Mouse (Mus musculus) hindbrain, embryonic 15.5 days (tissue): ENCODE results near the gene Kcnq2. TPM values are rescaled to one million over a fixed set of nuclear protein-coding genes. Genes with fewer than 3 reads are reported as not detected.

ENCODE experiments used
- ATAC-seq: fragments of 200-750 bp; cut with Nextera tagmentation; 2 replicates; pipeline ENCODE4 v1.8.0; 2017; ENCODE audit warnings: low read depth, moderate number of reproducible peaks, moderate TSS enrichment; ENCODE audit not compliant: low FRiP score
- H3K27ac ChIP-seq: fragments of 300-500 bp; sonication (generic); replicated peaks from 2 replicates; pipeline ENCODE4 v1.5.1; 2015; ENCODE audit warnings: mild to moderate bottlenecking, inconsistent platforms
- H3K27me3 ChIP-seq: fragments of 300-500 bp; sonication (generic); 2 replicates; pipeline ENCODE4 v1.6.1; 2015; ENCODE audit warnings: control low read depth, inconsistent platforms
- H3K36me3 ChIP-seq: fragments of 300-500 bp; sonication (generic); 2 replicates; pipeline ENCODE4 v1.6.1; 2015; ENCODE audit warnings: control low read depth, inconsistent platforms
- H3K4me1 ChIP-seq: fragments of 300-500 bp; sonication (generic); replicated peaks from 2 replicates; pipeline ENCODE4 v1.6.1; 2015; ENCODE audit warnings: control low read depth, inconsistent platforms
- H3K4me2 ChIP-seq: fragments of 300-500 bp; sonication (generic); 2 replicates; pipeline ENCODE4 v1.6.1; 2015; ENCODE audit warnings: moderate library complexity, mild to moderate bottlenecking, inconsistent platforms
- H3K4me3 ChIP-seq: fragments of 300-500 bp; sonication (generic); 2 replicates; pipeline ENCODE4 v1.5.1; 2015; ENCODE audit warnings: mild to moderate bottlenecking, inconsistent platforms
- H3K9ac ChIP-seq: fragments of 300-500 bp; sonication (generic); 2 replicates; pipeline ENCODE4 v1.6.1; 2015; ENCODE audit warnings: inconsistent platforms
- H3K9me3 ChIP-seq: fragments of 300-500 bp; sonication (generic); 2 replicates; pipeline ENCODE4 v1.6.1; 2016; ENCODE audit warnings: control low read depth, inconsistent platforms
- whole genome bisulfite sequencing: fragments of 180-500 bp; shearing (Covaris S2); methylation state at CpG from one replicate; pipeline ENCODE4 v1.1.7; 2015; 5-methylcytosine and 5-hydroxymethylcytosine counted together
- polyA plus RNA-seq: library from polyadenylated mRNA; unstranded; fragments of >200 nt; fragmentation: Nextera tagmentation; extraction: Ambion mirVana; gene quantifications from 2 replicates; pipeline ENCODE4 v1.2.1, GENCODE M21; 2015

The Kcnq2 gene
- polyA plus RNA-seq, 1 experiment from 2014 or later: 50.4 TPM

DNA sequence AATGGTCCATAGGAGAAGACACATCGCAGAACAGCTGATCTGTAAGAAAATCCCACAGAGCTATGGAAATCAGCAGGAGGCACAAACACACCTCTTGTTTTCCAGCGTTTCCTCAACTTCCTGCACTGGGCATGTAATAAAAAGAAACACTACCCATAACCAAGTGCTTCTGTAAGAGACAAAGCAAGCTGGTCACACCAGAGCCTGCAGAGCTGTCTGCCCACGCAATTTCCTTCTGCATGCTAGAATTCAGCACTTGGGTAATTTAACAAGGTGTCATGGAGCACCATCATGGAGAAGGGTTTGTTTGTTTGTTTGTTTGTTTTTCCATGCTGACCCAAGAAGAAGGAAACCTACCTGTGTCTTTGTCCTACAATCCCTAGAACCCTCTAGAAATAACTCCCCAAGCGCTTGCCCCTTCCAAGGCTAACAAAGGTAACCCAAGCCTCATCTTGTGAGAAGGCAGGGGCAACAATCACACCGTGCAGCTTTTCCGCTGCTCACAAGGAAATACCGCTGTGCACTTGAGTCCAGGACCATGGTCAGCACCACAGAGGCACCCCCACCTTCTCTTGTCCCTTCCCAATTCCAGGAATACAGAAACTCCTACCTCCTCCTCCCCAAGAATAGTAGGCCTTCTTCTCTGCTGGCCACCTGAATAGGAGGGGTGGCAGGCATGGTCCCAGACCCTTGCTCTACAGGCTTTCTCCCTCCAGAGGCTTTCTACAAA, 9.2 kb downstream of the Kcnq2 start:
- peaks cover 76% of the 10 kb centered on the region for H3K4me1 ChIP-seq
- H3K9me3 ChIP-seq: no peaks in the 10 kb centered on the region
- no peak for ATAC-seq
- H3K4me3 ChIP-seq: no peak overlapping the region
- 54% methylated on average over 7 of the region's 7 CpGs for WGBS
- no peaks in the 10 kb centered on the region for H3K27me3 ChIP-seq
- H3K9ac ChIP-seq: no peak overlapping the region
- H3K36me3 ChIP-seq: no peaks in the 10 kb centered on the region
- no peak overlapping the region for H3K4me2 ChIP-seq
- H3K27ac ChIP-seq: no peak overlapping the region

DNA sequence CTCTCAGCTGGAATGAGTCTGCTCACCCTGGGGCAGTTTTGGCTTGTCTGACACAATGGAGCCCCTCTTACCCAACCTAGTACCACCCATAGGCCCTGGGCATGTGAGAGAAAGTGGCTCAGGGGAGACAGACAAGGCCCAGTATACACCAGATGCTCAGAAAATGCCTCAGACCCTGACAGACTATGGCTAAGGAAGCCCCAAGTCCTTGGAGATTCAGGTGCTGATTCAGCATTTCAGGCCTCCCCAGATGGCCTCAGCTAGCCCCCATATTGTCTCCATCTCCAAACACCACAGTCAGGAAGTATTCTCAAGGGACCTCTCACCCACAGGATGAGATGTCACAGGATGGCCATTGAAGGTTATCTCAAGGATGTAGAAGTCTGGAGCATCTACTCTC, 12.5 kb downstream of the Kcnq2 start:
- H3K4me2 ChIP-seq: no peak overlapping the region
- no peak overlapping the region for H3K9ac ChIP-seq
- no peaks in the 10 kb centered on the region for H3K9me3 ChIP-seq
- H3K4me3 ChIP-seq: no peak overlapping the region
- peak; percentile 31; the same call in 1 of the 2 replicates for ATAC-seq
- no peaks in the 10 kb centered on the region for H3K36me3 ChIP-seq
- H3K4me1 ChIP-seq: peaks cover 80% of the 10 kb centered on the region
- no peaks in the 10 kb centered on the region for H3K27me3 ChIP-seq
- H3K27ac ChIP-seq: peak overlapping the region; percentile 4; the same call in 1 of the 2 replicates

DNA sequence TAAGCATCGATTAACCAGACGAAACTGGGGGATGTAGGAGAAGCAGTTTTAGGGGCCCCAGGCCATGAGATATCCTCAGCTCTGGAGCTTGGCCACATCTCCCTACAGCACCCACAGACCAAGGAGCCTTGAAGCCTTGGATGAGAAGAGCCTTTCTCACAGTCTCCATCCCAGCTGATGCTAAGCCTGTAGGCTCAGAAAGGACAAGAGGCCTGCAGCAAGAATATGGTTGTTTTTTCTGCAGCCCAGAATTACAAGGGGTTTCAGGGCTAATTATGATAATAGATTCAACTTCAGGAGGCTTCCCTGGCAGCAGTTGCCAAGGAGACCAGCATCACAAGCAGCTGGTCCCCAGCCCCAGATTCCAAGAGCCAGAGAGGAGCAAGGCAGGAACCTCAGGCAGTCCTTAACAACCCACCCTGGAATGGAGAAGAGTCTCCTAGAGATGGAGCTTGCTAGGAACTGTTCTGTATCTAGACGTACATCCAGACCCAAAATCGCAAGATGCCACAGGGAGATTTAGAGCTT, 14.1 kb downstream of the Kcnq2 start:
- Histone ChIP-seq H3K4me3 (no peak overlapping the region), H3K4me2 (no peak overlapping the region), H3K27me3 (no peaks in the 10 kb centered on the region), H3K36me3 (no peaks in the 10 kb centered on the region), H3K27ac (peak overlapping the region; percentile 61), H3K9ac (no peak overlapping the region), H3K4me1 (peaks cover 87% of the 10 kb centered on the region), H3K9me3 (no peaks in the 10 kb centered on the region)
- ATAC-seq: peak; percentile 52; the same call in 1 of the 2 replicates
- WGBS: 56% methylated on average over 4 of the region's 4 CpGs

DNA sequence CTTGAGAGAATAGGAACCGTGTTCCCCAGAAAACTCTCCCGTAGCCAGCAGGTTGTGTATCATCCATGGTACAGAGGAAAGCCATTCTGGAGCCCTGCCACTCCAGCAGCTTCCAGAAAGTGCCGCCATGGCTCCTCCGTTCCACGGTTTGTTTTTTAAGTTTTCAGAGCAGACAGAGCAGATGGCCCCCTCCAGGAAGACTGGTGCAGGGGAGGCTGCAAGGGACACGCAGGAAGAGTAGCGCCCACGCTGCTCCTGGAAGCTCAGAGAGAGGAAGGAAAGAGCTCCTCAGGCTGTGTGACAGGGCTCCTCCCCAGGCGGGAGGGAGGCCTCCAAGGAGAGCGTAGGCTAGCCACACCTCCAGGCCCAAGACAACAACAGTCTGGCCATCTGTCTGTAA, 15.1 kb downstream of the Kcnq2 start:
- H3K27ac ChIP-seq: peak overlapping the region; percentile 61
- H3K9ac ChIP-seq: no peak overlapping the region
- no peak for ATAC-seq
- H3K36me3 ChIP-seq: no peaks in the 10 kb centered on the region
- 27% methylated on average over 10 of the region's 10 CpGs for WGBS
- no peaks in the 10 kb centered on the region for H3K27me3 ChIP-seq
- H3K4me1 ChIP-seq: peaks cover 86% of the 10 kb centered on the region
- no peak overlapping the region for H3K4me3 ChIP-seq
- no peak overlapping the region for H3K4me2 ChIP-seq
- H3K9me3 ChIP-seq: no peaks in the 10 kb centered on the region

DNA sequence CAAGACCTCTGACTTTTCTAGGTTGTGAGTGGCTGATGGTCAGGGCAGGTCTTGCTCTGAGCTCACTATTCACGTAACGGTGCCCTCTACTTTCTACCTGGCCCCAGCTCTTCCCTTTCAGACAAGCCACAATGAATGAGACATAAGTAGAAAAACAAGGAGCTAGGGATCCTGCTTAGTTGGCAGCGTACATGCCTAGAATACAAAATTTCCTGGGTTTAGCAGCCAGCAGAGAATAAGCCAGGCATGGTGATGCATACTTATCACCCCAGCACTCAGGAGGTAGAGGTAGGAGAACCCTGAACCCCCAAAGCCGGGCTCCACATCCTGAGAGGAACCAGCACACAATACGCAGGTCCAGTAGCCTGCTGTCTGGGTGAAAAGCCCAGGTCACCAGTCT, 18.7 kb downstream of the Kcnq2 start:
- Histone ChIP-seq H3K27ac (peak overlapping the region; percentile 48), H3K9me3 (no peaks in the 10 kb centered on the region), H3K4me2 (no peak overlapping the region; the same call in 1 of the 2 replicates), H3K36me3 (peaks cover 5% of the 10 kb centered on the region; the same call in 1 of the 2 replicates), H3K27me3 (no peaks in the 10 kb centered on the region), H3K4me1 (peaks cover 68% of the 10 kb centered on the region), H3K9ac (no peak overlapping the region), H3K4me3 (no peak overlapping the region)
- WGBS: 78% methylated on average over 5 of the region's 5 CpGs
- no peak for ATAC-seq

DNA sequence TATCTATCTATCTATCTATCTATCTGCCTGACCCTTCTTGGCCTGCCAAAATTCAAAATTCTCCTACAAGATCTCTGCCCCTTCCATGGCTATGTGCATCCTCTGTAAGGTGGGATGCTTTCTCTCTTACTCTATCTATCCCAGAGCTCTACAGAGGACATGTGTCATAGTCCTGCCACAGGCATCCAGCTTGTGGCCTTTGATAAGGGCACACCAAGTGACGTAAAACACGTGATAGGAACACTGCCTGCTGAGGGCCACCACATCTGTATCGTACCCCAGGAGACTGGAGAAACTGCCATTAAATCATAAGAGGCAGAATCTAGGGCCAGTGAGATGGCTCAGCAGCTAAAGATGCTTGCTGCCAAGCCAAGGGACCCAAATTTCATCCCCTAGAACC, 19.7 kb downstream of the Kcnq2 start:
- Histone ChIP-seq H3K27me3 (no peaks in the 10 kb centered on the region), H3K36me3 (peaks cover 5% of the 10 kb centered on the region; the same call in 1 of the 2 replicates), H3K4me3 (no peak overlapping the region), H3K4me2 (no peak overlapping the region), H3K4me1 (peaks cover 57% of the 10 kb centered on the region), H3K27ac (peak overlapping the region; percentile 48; the same call in 1 of the 2 replicates), H3K9me3 (no peaks in the 10 kb centered on the region), H3K9ac (no peak overlapping the region)
- ATAC-seq: no peak
- 74% methylated on average over 3 of the region's 3 CpGs for WGBS

DNA sequence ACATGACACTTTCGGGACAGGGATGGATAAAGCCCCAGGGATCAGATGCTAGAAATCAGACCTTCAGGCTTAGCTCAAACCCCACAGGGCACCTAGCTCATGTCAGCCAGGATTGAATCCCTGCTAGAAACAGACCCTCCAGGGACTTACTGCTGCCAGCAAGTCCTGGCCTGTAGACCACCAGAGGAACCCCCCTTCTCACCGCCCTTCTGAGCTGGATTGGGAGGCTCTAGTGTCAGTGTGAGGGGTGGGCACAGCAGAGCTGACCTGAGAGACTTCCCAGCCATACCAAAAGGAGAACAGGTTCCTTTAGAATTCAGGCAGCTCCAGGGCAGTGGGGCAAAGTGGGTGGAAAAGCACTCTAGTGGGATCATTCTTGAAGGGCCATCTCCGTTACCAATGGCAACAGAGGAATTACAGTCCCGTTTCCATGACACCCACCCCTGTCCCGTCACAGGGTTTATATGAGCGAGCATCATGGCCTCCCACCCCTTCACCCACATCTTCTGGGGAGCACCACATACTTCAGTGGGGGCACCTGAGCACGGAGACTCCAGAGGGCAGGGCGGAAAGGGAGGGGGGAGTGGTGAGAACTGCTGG, 21.2 kb downstream of the Kcnq2 start:
- no peak overlapping the region for H3K4me2 ChIP-seq
- peaks cover 42% of the 10 kb centered on the region for H3K4me1 ChIP-seq
- H3K9me3 ChIP-seq: no peaks in the 10 kb centered on the region
- 45% methylated on average over 8 of the region's 8 CpGs for WGBS
- H3K4me3 ChIP-seq: no peak overlapping the region
- H3K36me3 ChIP-seq: peaks cover 11% of the 10 kb centered on the region
- no peak overlapping the region for H3K27ac ChIP-seq
- ATAC-seq: no peak
- no peak overlapping the region for H3K9ac ChIP-seq
- no peaks in the 10 kb centered on the region for H3K27me3 ChIP-seq

DNA sequence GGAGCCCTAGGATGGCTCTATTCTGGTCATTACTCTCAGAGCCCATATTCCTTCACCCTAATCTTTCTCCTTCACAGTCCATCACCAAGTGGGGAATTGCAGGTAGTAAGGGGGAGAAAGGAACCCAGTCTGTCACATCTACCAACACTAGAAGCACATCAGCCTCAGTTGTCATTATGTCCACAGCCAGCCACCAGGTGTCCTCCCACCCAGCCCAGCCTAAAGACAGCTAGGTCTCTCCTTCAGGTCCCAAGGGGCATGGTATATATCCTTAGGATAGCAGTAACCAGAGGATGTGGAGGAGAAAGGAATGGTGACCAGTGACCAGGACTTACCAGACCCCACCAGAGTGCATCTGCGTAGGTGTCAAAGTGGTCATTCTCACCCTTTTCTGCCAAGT, 23.4 kb downstream of the Kcnq2 start:
- Histone ChIP-seq H3K36me3 (peaks cover 17% of the 10 kb centered on the region), H3K27ac (no peak overlapping the region), H3K27me3 (no peaks in the 10 kb centered on the region), H3K9me3 (no peaks in the 10 kb centered on the region), H3K4me3 (no peak overlapping the region), H3K4me1 (peaks cover 29% of the 10 kb centered on the region), H3K9ac (no peak overlapping the region), H3K4me2 (no peak overlapping the region)
- ATAC-seq: no peak
- 100% methylated on average over 1 of the region's 1 CpGs for WGBS

DNA sequence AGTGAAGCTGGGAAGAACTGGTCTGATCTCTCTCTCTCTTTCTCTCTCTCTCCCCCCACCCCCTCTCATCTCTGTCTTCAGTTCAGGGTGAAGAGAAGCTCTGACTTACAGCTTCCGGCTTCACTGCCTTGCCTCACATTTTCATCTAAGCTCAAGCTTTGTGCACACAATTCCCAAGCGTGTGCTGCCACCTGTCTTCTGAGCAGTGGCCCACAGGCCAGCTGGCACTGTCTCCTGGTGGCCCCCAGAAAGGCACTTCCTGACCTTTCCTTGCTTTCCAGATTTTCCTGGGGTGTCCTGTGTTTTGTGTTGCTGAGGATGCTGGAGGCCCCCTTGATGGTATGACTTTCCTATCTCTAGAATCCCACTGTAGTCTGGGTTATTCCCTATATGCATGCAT, 31.0 kb downstream of the Kcnq2 start:
- Histone ChIP-seq H3K9me3 (no peaks in the 10 kb centered on the region), H3K9ac (no peak overlapping the region), H3K4me1 (0 out of 2 replicates have a peak, but pooled peaks cover 4% of the 10 kb centered on the region), H3K27ac (no peak overlapping the region), H3K4me3 (no peak overlapping the region), H3K4me2 (no peak overlapping the region), H3K27me3 (no peaks in the 10 kb centered on the region), H3K36me3 (peaks cover 13% of the 10 kb centered on the region)
- no peak for ATAC-seq
- WGBS: 63% methylated on average over 2 of the region's 2 CpGs

DNA sequence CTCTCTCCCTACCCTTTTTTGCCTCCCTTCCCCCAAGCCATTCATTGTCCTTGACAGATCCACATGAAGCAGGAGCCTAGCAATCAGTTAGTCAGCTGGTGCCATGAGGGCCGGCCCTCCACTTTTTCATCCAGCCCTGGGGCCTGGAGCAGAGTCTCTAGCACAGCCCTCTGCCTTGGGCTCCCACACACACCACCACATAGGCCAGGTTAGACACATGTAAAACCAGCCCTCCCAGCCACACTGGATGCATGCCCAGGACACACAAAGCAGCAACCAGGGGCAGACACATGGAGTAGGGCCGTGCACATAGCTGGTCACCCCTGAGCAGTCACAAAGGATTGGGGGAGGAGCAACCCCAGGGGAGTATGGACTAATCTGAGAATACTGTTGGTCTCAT, 32.9 kb downstream of the Kcnq2 start:
- H3K4me2 ChIP-seq: no peak overlapping the region
- no peak overlapping the region for H3K4me3 ChIP-seq
- no peak overlapping the region for H3K9ac ChIP-seq
- no peaks in the 10 kb centered on the region for H3K27me3 ChIP-seq
- H3K27ac ChIP-seq: no peak overlapping the region
- H3K4me1 ChIP-seq: 0 out of 2 replicates have a peak, but pooled peaks cover 4% of the 10 kb centered on the region
- no peaks in the 10 kb centered on the region for H3K9me3 ChIP-seq
- peaks cover 11% of the 10 kb centered on the region; the same call in 1 of the 2 replicates for H3K36me3 ChIP-seq
- ATAC-seq: peak; percentile 47; the same call in 1 of the 2 replicates
- 13% methylated on average over 2 of the region's 2 CpGs for WGBS

DNA sequence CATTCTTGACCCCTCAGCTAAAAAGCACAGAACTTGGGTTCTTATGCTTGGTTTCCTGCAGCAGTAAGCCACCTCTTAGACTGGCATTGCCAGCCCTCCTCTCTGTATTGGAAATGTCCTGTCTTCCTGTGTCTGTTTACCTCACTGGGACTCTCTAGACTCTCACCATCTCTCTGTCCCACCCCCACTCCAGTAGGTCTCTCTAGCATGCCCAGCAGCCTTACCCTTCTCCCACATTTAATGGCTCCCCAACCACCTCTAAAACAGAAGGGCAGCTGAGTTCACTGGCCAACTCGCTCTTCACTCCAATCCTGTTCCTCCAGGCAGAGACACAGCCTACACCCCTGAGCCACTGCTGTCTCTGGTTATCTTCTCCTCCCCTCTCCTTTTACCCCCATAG, 33.5 kb downstream of the Kcnq2 start:
- ATAC-seq: no peak
- Histone ChIP-seq H3K27me3 (no peaks in the 10 kb centered on the region), H3K4me3 (no peak overlapping the region), H3K27ac (no peak overlapping the region), H3K9me3 (no peaks in the 10 kb centered on the region), H3K9ac (no peak overlapping the region), H3K36me3 (peaks cover 11% of the 10 kb centered on the region; the same call in 1 of the 2 replicates), H3K4me2 (no peak overlapping the region), H3K4me1 (0 out of 2 replicates have a peak, but pooled peaks cover 4% of the 10 kb centered on the region)
- 52% methylated on average over 1 of the region's 1 CpGs for WGBS

DNA sequence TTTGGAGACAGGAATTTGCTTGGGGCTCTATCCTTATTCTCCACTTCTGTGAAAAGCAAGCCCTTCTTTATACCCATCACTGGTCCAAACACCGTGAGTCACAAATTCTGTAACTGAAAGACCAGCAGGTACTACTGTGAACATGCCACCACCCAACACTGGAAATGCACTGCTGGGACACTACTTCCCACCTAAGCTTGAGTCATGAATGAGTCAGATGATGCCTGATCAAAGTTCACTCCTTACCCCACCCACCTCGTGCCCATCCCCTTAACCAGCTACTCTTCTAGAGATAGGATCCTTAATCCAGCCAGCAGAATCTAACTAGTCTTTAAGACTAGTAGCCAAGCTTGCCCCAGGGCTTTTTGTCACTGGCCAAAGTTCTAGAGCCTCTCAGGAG, 35.0 kb downstream of the Kcnq2 start:
- H3K9ac ChIP-seq: no peak overlapping the region
- H3K27me3 ChIP-seq: no peaks in the 10 kb centered on the region
- no peaks in the 10 kb centered on the region for H3K9me3 ChIP-seq
- no peak overlapping the region for H3K27ac ChIP-seq
- 90% methylated on average over 2 of the region's 2 CpGs for WGBS
- H3K4me2 ChIP-seq: no peak overlapping the region
- 0 out of 2 replicates have a peak, but pooled peaks cover 4% of the 10 kb centered on the region for H3K4me1 ChIP-seq
- H3K36me3 ChIP-seq: peaks cover 11% of the 10 kb centered on the region; the same call in 1 of the 2 replicates
- ATAC-seq: no peak
- H3K4me3 ChIP-seq: no peak overlapping the region
